Mouse (Mus musculus): ENCODE data around the gene Siae.

DNA sequence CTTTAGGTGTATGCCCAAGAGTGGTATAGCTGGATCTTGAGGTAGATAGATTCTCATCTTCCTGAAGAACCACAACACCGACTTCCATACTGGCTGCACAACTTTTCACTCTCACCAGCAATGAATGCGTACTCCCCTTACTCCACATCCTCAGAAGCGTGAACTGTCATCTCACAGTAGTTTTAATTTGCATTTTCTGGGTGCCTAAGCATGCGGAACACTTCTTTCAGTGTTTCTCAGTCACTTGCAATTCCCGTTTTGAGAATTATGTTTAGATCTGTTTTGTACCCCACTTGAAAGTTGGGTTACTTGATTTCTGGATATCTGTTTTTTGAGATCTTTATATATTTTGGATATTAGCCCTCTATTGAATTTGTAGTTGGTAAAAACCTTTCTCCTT, 28.1 kb downstream of the Siae start:
- TF ChIP-seq CTCF (IDR thresholded peaks at IDR 0.05) (no peak), POLR2A (IDR thresholded peaks at IDR 0.05; ENCODE audit: insufficient read depth, low read depth, low read length) (no peak)

Data from heart, adult 2 months (tissue).